Mouse (Mus musculus): ENCODE data around the gene Tmem200b.

- TF ChIP-seq CTCF (IDR thresholded peaks at IDR 0.05; ENCODE audit: insufficient read depth, low read depth, low read length) (no peak), POLR2A (IDR thresholded peaks at IDR 0.05; ENCODE audit: insufficient read depth, low read depth, low read length) (no peak)
Measured at GRCm38 (mm10) chr4:131929146-131929545, 7.6 kb downstream of the Tmem200b start.

All from olfactory bulb, adult 2 months (tissue).